Mouse (Mus musculus) forebrain, embryonic 14.5 days (tissue): ENCODE results near the gene Gkn3. TPM values are rescaled to one million over a fixed set of nuclear protein-coding genes. Genes with fewer than 3 reads are reported as not detected.

ENCODE experiments used
- ATAC-seq: fragments of 200-750 bp; cut with Nextera tagmentation; 2 replicates; pipeline ENCODE4 v1.8.0; 2017; ENCODE audit warnings: mild to moderate bottlenecking, moderate library complexity
- DNase-seq: peaks from one replicate; pipeline ENCODE4 v3.0.0-alpha.2; 2015; ENCODE audit warnings: low spot score
- H3K27ac ChIP-seq: fragments of 300-500 bp; sonication (generic); 2 replicates; pipeline ENCODE4 v1.5.1; 2014; ENCODE audit warnings: low read depth, mild to moderate bottlenecking, control low read depth, low read length, moderate library complexity
- H3K27me3 ChIP-seq: fragments of 300-500 bp; sonication (generic); replicated peaks from 2 replicates; pipeline ENCODE4 v1.6.1; 2014; ENCODE audit warnings: low read length, control low read depth, mixed read lengths; ENCODE audit not compliant: control insufficient read depth, insufficient read depth
- H3K36me3 ChIP-seq: fragments of 300-500 bp; sonication (generic); 2 replicates; pipeline ENCODE4 v1.6.1; 2014; ENCODE audit warnings: low read length, control low read depth; ENCODE audit not compliant: control insufficient read depth, insufficient read depth
- H3K4me1 ChIP-seq: fragments of 300-500 bp; sonication (generic); 2 replicates; pipeline ENCODE4 v1.6.1; 2014; ENCODE audit warnings: antibody characterized with exemption, low read length, control low read depth; ENCODE audit not compliant: control insufficient read depth, insufficient read depth
- H3K4me2 ChIP-seq: fragments of 300-500 bp; sonication (generic); 2 replicates; pipeline ENCODE4 v1.6.1; 2014; ENCODE audit warnings: mild to moderate bottlenecking, control low read depth, low read length
- H3K4me3 ChIP-seq: fragments of 300-500 bp; sonication (generic); 2 replicates; pipeline ENCODE4 v1.5.1; 2014; ENCODE audit warnings: low read depth, low read length, control low read depth
- H3K9ac ChIP-seq: fragments of 300-500 bp; sonication (generic); 2 replicates; pipeline ENCODE4 v1.6.1; 2014; ENCODE audit warnings: mild to moderate bottlenecking, low read length, control low read depth, moderate library complexity
- H3K9me3 ChIP-seq: fragments of 300-500 bp; sonication (generic); replicated peaks from 2 replicates; pipeline ENCODE4 v1.6.1; 2016; ENCODE audit warnings: low read length, control low read depth, mixed read lengths; ENCODE audit not compliant: control insufficient read depth
- WGBS: fragments of 180-500 bp; shearing (Covaris S2); extraction: QIAGEN DNeasy Blood & Tissue Kit; methylation state at CpG from one replicate; pipeline ENCODE4 v1.1.7; 2014; 5-methylcytosine and 5-hydroxymethylcytosine counted together
- polyA plus RNA-seq: library from polyadenylated mRNA; unstranded; fragments of >200 nt; fragmentation: Nextera tagmentation; extraction: Ambion mirVana; gene quantifications from 2 replicates; pipeline ENCODE4 v1.2.1, GENCODE M21; 2014

Gene Gkn3
- polyA plus RNA-seq, 1 experiment from 2014 or later: 0.42 TPM

GRCm38 (mm10) chr6:87383926-87384691 is 4.6 kb downstream of the Gkn3 start:
- DNase-seq (peak; percentile 54), ATAC-seq (peak; percentile 32; the same call in 1 of the 2 replicates)
- 6% methylated on average over 24 of the region's 24 CpGs for WGBS

GRCm38 (mm10) chr6:87373057-87373456 is 15.7 kb downstream of the Gkn3 start, which contains the start of gene Gkn2:
Gene Gkn2 (plus strand): TSS chr6:87373357.
- DNase-seq (no peak), ATAC-seq (no peak)
- no peaks in the 10 kb centered on the region for H3K9me3 ChIP-seq
- no peaks in the 10 kb centered on the region for H3K27me3 ChIP-seq
- H3K27ac ChIP-seq: no peak within 1 kb of the TSS
- no peaks in the 10 kb centered on the region for H3K36me3 ChIP-seq
- H3K4me2 ChIP-seq: no peak within 1 kb of the TSS
- no peaks in the 10 kb centered on the region for H3K4me1 ChIP-seq
- no peak within 1 kb of the TSS for H3K4me3 ChIP-seq
- 91% methylated on average over 9 of the region's 9 CpGs for WGBS
- no peak within 1 kb of the TSS for H3K9ac ChIP-seq

More at GRCm38 (mm10) chr6:87383926-87384691, 4.6 kb downstream of the Gkn3 start:
- Histone ChIP-seq H3K9me3 (no peaks in the 10 kb centered on the region), H3K4me2 (peak overlapping the region; percentile 57), H3K4me3 (peak overlapping the region; percentile 23), H3K36me3 (no peaks in the 10 kb centered on the region), H3K9ac (peak overlapping the region; percentile 46; the same call in 1 of the 2 replicates), H3K27me3 (no peaks in the 10 kb centered on the region), H3K27ac (no peak overlapping the region), H3K4me1 (no peaks in the 10 kb centered on the region)

- Histone ChIP-seq H3K27me3 (no peaks in the 10 kb centered on the region), H3K4me3 (no peak overlapping the region), H3K36me3 (no peaks in the 10 kb centered on the region), H3K4me2 (no peak overlapping the region), H3K9me3 (no peaks in the 10 kb centered on the region), H3K4me1 (no peaks in the 10 kb centered on the region), H3K9ac (no peak overlapping the region), H3K27ac (no peak overlapping the region)
- no peak for DNase-seq
- no peak for ATAC-seq
- 89% methylated on average over 5 of the region's 5 CpGs for WGBS
Measured at GRCm38 (mm10) chr6:87369223-87369622, 19.5 kb downstream of the Gkn3 start.

GRCm38 (mm10) chr6:87354441-87354840 is 34.3 kb downstream of the Gkn3 start:
- no peak overlapping the region for H3K9ac ChIP-seq
- ATAC-seq (no peak), DNase-seq (peak; percentile 14)
- H3K9me3 ChIP-seq: no peaks in the 10 kb centered on the region
- H3K27ac ChIP-seq: no peak overlapping the region
- no peak overlapping the region for H3K4me3 ChIP-seq
- no peaks in the 10 kb centered on the region for H3K36me3 ChIP-seq
- H3K27me3 ChIP-seq: no peaks in the 10 kb centered on the region
- H3K4me1 ChIP-seq: no peaks in the 10 kb centered on the region
- no peak overlapping the region for H3K4me2 ChIP-seq
- WGBS: 58% methylated on average over 5 of the region's 5 CpGs

GRCm38 (mm10) chr6:87350829-87351228 is 37.9 kb downstream of the Gkn3 start, which contains the start of gene Gkn1:
Gene Gkn1 (minus strand): TSS chr6:87350942.
- Histone ChIP-seq H3K4me1 (no peaks in the 10 kb centered on the region), H3K9ac (no peak within 1 kb of the TSS), H3K4me3 (no peak within 1 kb of the TSS), H3K36me3 (no peaks in the 10 kb centered on the region), H3K27me3 (no peaks in the 10 kb centered on the region), H3K4me2 (no peak within 1 kb of the TSS), H3K9me3 (no peaks in the 10 kb centered on the region), H3K27ac (no peak within 1 kb of the TSS)
- DNase-seq (no peak), ATAC-seq (no peak)
- WGBS: 93% methylated on average over 8 of the region's 8 CpGs

- peaks cover 14% of the 10 kb centered on the region for H3K4me1 ChIP-seq
- H3K9me3 ChIP-seq: no peaks in the 10 kb centered on the region
- WGBS: 31% methylated on average over 6 of the region's 6 CpGs
- H3K4me2 ChIP-seq: no peak overlapping the region; the same call in 1 of the 2 replicates
- no peaks in the 10 kb centered on the region for H3K27me3 ChIP-seq
- ATAC-seq (no peak), DNase-seq (no peak)
- peak overlapping the region; percentile 64; the same call in 1 of the 2 replicates for H3K4me3 ChIP-seq
- H3K27ac ChIP-seq: no peak overlapping the region
- no peaks in the 10 kb centered on the region for H3K36me3 ChIP-seq
- no peak overlapping the region for H3K9ac ChIP-seq
Measured at GRCm38 (mm10) chr6:87335935-87336295, 52.8 kb downstream of the Gkn3 start.

GRCm38 (mm10) chr6:87335091-87335934 is 53.4 kb downstream of the Gkn3 start, which contains the start of gene Antxr1:
Gene Antxr1 (minus strand): TSS chr6:87335821.
- peak within 1 kb of the TSS; percentile 64 for H3K4me3 ChIP-seq
- peak; percentile 69 for DNase-seq
- H3K9me3 ChIP-seq: no peaks in the 10 kb centered on the region
- ATAC-seq: peak; percentile 82
- H3K27ac ChIP-seq: peak within 1 kb of the TSS; percentile 24; the same call in 1 of the 2 replicates
- no peaks in the 10 kb centered on the region for H3K36me3 ChIP-seq
- peak within 1 kb of the TSS; percentile 92 for H3K4me2 ChIP-seq
- peak within 1 kb of the TSS; percentile 84 for H3K9ac ChIP-seq
- WGBS: under 1% methylated on average over 54 of the region's 54 CpGs
- no peaks in the 10 kb centered on the region for H3K27me3 ChIP-seq
- H3K4me1 ChIP-seq: peaks cover 14% of the 10 kb centered on the region

GRCm38 (mm10) chr6:87334361-87335090 is 54.2 kb downstream of the Gkn3 start:
- H3K27me3 ChIP-seq: no peaks in the 10 kb centered on the region
- no peak overlapping the region for H3K27ac ChIP-seq
- H3K36me3 ChIP-seq: no peaks in the 10 kb centered on the region
- H3K9ac ChIP-seq: peak overlapping the region; percentile 84
- DNase-seq (peak; percentile 83), ATAC-seq (peak; percentile 45; the same call in 1 of the 2 replicates)
- 5% methylated on average over 11 of the region's 11 CpGs for WGBS
- H3K4me2 ChIP-seq: peak overlapping the region; percentile 92
- peaks cover 15% of the 10 kb centered on the region for H3K4me1 ChIP-seq
- H3K4me3 ChIP-seq: peak overlapping the region; percentile 64
- H3K9me3 ChIP-seq: no peaks in the 10 kb centered on the region
